Mouse (Mus musculus) CD8-positive naive resting alpha-beta T cell, adult 2 months (primary cell): ENCODE measurements at regions not wholly inside any gene's neighbourhood (a gene's known extent, or its start where the extent isn't known, plus 50 kb on each side); places are given as distances from the start of the nearest gene placed in this dataset.

Source experiments
- DNase-seq, 2 experiments: peaks; one replicate each; pipeline ENCODE4 v3.0.0; 2022; ENCODE audit warnings: low read depth in 2 of 2, low spot score in 2 of 2

GRCm38 (mm10) chr4:95383216-95383892 is 174.0 kb upstream of the Fggy start:
- no peak for DNase-seq

GRCm38 (mm10) chr4:95385552-95385951 is 171.8 kb upstream of the Fggy start:
- no peak for DNase-seq

GRCm38 (mm10) chr4:95386021-95386420 is 171.3 kb upstream of the Fggy start:
- no peak for DNase-seq

- no peak for DNase-seq
Observed at GRCm38 (mm10) chr4:95388556-95388955, 168.8 kb upstream of the Fggy start.

- no peak for DNase-seq
Observed at GRCm38 (mm10) chr4:95389647-95390046, 167.7 kb upstream of the Fggy start.

- no peak for DNase-seq
Observed at GRCm38 (mm10) chr4:95390549-95390948, 166.8 kb upstream of the Fggy start.

- DNase-seq = no peak
Observed at GRCm38 (mm10) chr4:95395746-95396145, 161.6 kb upstream of the Fggy start.

- no peak for DNase-seq
Observed at GRCm38 (mm10) chr4:95398301-95398700, 159.0 kb upstream of the Fggy start.

GRCm38 (mm10) chr4:95402273-95402672 is 155.0 kb upstream of the Fggy start:
- no peak for DNase-seq

- DNase-seq = no peak
Observed at GRCm38 (mm10) chr4:95417075-95417474, 140.2 kb upstream of the Fggy start.

- no peak for DNase-seq
Observed at GRCm38 (mm10) chr4:95426563-95426962, 130.7 kb upstream of the Fggy start.

GRCm38 (mm10) chr4:95434543-95434942 is 122.8 kb upstream of the Fggy start:
- no peak for DNase-seq

- no peak for DNase-seq
Observed at GRCm38 (mm10) chr4:95435080-95435479, 122.2 kb upstream of the Fggy start.

GRCm38 (mm10) chr4:95439834-95440233 is 117.5 kb upstream of the Fggy start:
- no peak for DNase-seq

- DNase-seq = no peak
Observed at GRCm38 (mm10) chr4:95443854-95444811, 113.2 kb upstream of the Fggy start.

GRCm38 (mm10) chr4:95450286-95450685 is 107.0 kb upstream of the Fggy start:
- no peak for DNase-seq

- no peak for DNase-seq
Observed at GRCm38 (mm10) chr4:95451831-95452230, 105.5 kb upstream of the Fggy start.

- DNase-seq = no peak
Observed at GRCm38 (mm10) chr4:95456318-95456717, 101.0 kb upstream of the Fggy start.

GRCm38 (mm10) chr4:95456943-95457342 is 100.4 kb upstream of the Fggy start:
- no peak for DNase-seq

- DNase-seq = no peak
Observed at GRCm38 (mm10) chr4:95462476-95462875, 94.8 kb upstream of the Fggy start.

- no peak for DNase-seq
Observed at GRCm38 (mm10) chr4:95463082-95463825, 94.1 kb upstream of the Fggy start.

- no peak for DNase-seq
Observed at GRCm38 (mm10) chr4:95466647-95467046, 90.7 kb upstream of the Fggy start.
